Mouse (Mus musculus) CD4-positive, CD25-positive, alpha-beta regulatory T cell, adult 4 months (primary cell): ENCODE results near the gene Upf3a. TPM values are rescaled to one million over a fixed set of nuclear protein-coding genes. Genes with fewer than 3 reads are reported as not detected.

Experiments
- polyA plus RNA-seq, 2 experiments: library from polyadenylated mRNA; unstranded; fragments of 100-300 nt; shearing (Covaris generic); gene quantifications; one replicate each; pipeline ENCODE4 v1.2.1; 2017

The Upf3a gene
- polyA plus RNA-seq, 2 experiments from 2014 or later: 13.9 to 15.0 TPM

Other genes starting within 250 kb of the Upf3a start
- under 1 TPM in 1 of 2 experiments, not detected in 1; 0.30 TPM for gene 1700029H14Rik, start 223.2 kb upstream of the Upf3a start, polyA plus RNA-seq
- gene Rasa3, start 108.0 kb upstream of the Upf3a start, polyA plus RNA-seq: 100 to 1,000 TPM in 1 of 2 experiments, 10 to 100 TPM in 1; 77.3 to 195 TPM
- gene Cfap97d2, start 79.7 kb upstream of the Upf3a start, polyA plus RNA-seq: not detected
- gene Cdc16, start 27.9 kb upstream of the Upf3a start, polyA plus RNA-seq: 10 to 100 TPM; 26.6 to 27.9 TPM
- gene AF366264, start 52.8 kb downstream of the Upf3a start, polyA plus RNA-seq: not detected
- 10 to 100 TPM; 19.6 to 30.0 TPM for gene Champ1, start 84.0 kb downstream of the Upf3a start, polyA plus RNA-seq
- gene Coprs, start 104.7 kb downstream of the Upf3a start, polyA plus RNA-seq: under 1 TPM in 1 of 2 experiments, not detected in 1; 0.71 TPM